Mouse (Mus musculus) embryonic facial prominence, embryonic 10.5 days (tissue): ENCODE data around the gene Thoc5. TPM values are rescaled to one million over a fixed set of nuclear protein-coding genes. Genes with fewer than 3 reads are reported as not detected.

ENCODE experiments used
- DNase-seq: peaks from one replicate; pipeline ENCODE4 v3.0.0-alpha.2; 2017; ENCODE audit warnings: low spot score
- H3K27ac ChIP-seq: fragments of 300-500 bp; sonication (generic); replicated peaks from 2 replicates; pipeline ENCODE4 v1.5.1; 2016; ENCODE audit warnings: mild to moderate bottlenecking
- H3K27me3 ChIP-seq: fragments of 300-500 bp; sonication (generic); replicated peaks from 2 replicates; pipeline ENCODE4 v1.6.1; 2016; ENCODE audit warnings: low read depth, mild to moderate bottlenecking; ENCODE audit not compliant: poor library complexity, severe bottlenecking
- H3K36me3 ChIP-seq: fragments of 300-500 bp; sonication (generic); replicated peaks from 2 replicates; pipeline ENCODE4 v1.6.1; 2016; ENCODE audit warnings: mild to moderate bottlenecking, moderate library complexity
- H3K4me1 ChIP-seq: fragments of 300-500 bp; sonication (generic); 2 replicates; pipeline ENCODE4 v1.6.1; 2016
- H3K4me3 ChIP-seq: fragments of 300-500 bp; sonication (generic); 2 replicates; pipeline ENCODE4 v1.5.1; 2016; ENCODE audit warnings: mild to moderate bottlenecking, moderate library complexity
- H3K9me3 ChIP-seq: fragments of 300-500 bp; sonication (generic); 2 replicates; pipeline ENCODE4 v1.6.1; 2016; ENCODE audit warnings: mild to moderate bottlenecking
- WGBS: fragments of 180-500 bp; shearing (Covaris S2); methylation state at CpG from one replicate; pipeline ENCODE4 v1.1.7; 2016; 5-methylcytosine and 5-hydroxymethylcytosine counted together
- polyA plus RNA-seq: library from polyadenylated mRNA; unstranded; fragments of >200 nt; fragmentation: Nextera tagmentation; extraction: Ambion mirVana; gene quantifications from 2 replicates; pipeline ENCODE4 v1.2.1, GENCODE M21; 2016

Thoc5 gene
- polyA plus RNA-seq, 1 experiment from 2014 or later = 52.1 TPM

GRCm38 (mm10) chr11:4873755-4874475 lies 21.2 kb upstream of the Thoc5 start, which contains the start of gene Nipsnap1:
TSS of gene Nipsnap1 (plus strand) at chr11:4873951.
- H3K4me1 ChIP-seq = peaks cover 13% of the 10 kb centered on the region
- peaks cover 4% of the 10 kb centered on the region; the same call in 1 of the 2 replicates for H3K9me3 ChIP-seq
- WGBS = 1% methylated on average over 30 of the region's 30 CpGs
- no peaks in the 10 kb centered on the region for H3K27me3 ChIP-seq
- H3K4me3 ChIP-seq = peak within 1 kb of the TSS; percentile 88
- peak within 1 kb of the TSS; percentile 90 for H3K27ac ChIP-seq
- peak; percentile 89 for DNase-seq
- peaks cover 15% of the 10 kb centered on the region for H3K36me3 ChIP-seq

GRCm38 (mm10) chr11:4874551-4874950 lies 20.6 kb upstream of the Thoc5 start:
- 4% methylated on average over 10 of the region's 10 CpGs for WGBS
- H3K36me3 ChIP-seq = peaks cover 15% of the 10 kb centered on the region
- peak; percentile 46 for DNase-seq
- H3K27me3 ChIP-seq = no peaks in the 10 kb centered on the region
- peaks cover 15% of the 10 kb centered on the region for H3K4me1 ChIP-seq
- peak overlapping the region; percentile 90 for H3K27ac ChIP-seq
- peak overlapping the region; percentile 88 for H3K4me3 ChIP-seq
- peaks cover 4% of the 10 kb centered on the region; the same call in 1 of the 2 replicates for H3K9me3 ChIP-seq

- WGBS = 84% methylated on average over 4 of the region's 4 CpGs
Observed at GRCm38 (mm10) chr11:4881087-4881486, 14.0 kb upstream of the Thoc5 start.

GRCm38 (mm10) chr11:4882892-4883627 lies 12.1 kb upstream of the Thoc5 start:
- no peaks in the 10 kb centered on the region for H3K9me3 ChIP-seq
- WGBS = 53% methylated on average over 14 of the region's 14 CpGs

More at GRCm38 (mm10) chr11:4881087-4881486, 14.0 kb upstream of the Thoc5 start:
- DNase-seq = no peak
- Histone ChIP-seq H3K9me3 (peaks cover 3% of the 10 kb centered on the region; the same call in 1 of the 2 replicates), H3K36me3 (peaks cover 42% of the 10 kb centered on the region), H3K27ac (no peak overlapping the region), H3K4me1 (peaks cover 13% of the 10 kb centered on the region), H3K27me3 (no peaks in the 10 kb centered on the region), H3K4me3 (no peak overlapping the region)

GRCm38 (mm10) chr11:4885385-4885903 lies 9.7 kb upstream of the Thoc5 start:
- Histone ChIP-seq H3K4me1 (peaks cover 8% of the 10 kb centered on the region), H3K9me3 (no peaks in the 10 kb centered on the region), H3K27ac (no peak overlapping the region), H3K27me3 (no peaks in the 10 kb centered on the region), H3K36me3 (peaks cover 74% of the 10 kb centered on the region), H3K4me3 (no peak overlapping the region)
- peak; percentile 59 for DNase-seq
- 66% methylated on average over 2 of the region's 2 CpGs for WGBS

More at GRCm38 (mm10) chr11:4882892-4883627, 12.1 kb upstream of the Thoc5 start:
- Histone ChIP-seq H3K4me1 (peaks cover 13% of the 10 kb centered on the region), H3K4me3 (no peak overlapping the region), H3K36me3 (peaks cover 51% of the 10 kb centered on the region), H3K27me3 (no peaks in the 10 kb centered on the region), H3K27ac (no peak overlapping the region)
- peak; percentile 38 for DNase-seq

- Histone ChIP-seq H3K27me3 (no peaks in the 10 kb centered on the region), H3K4me1 (peaks cover 8% of the 10 kb centered on the region), H3K36me3 (peaks cover 85% of the 10 kb centered on the region), H3K9me3 (no peaks in the 10 kb centered on the region), H3K27ac (no peak overlapping the region), H3K4me3 (no peak overlapping the region)
- 93% methylated on average over 3 of the region's 3 CpGs for WGBS
- DNase-seq = no peak
Observed at GRCm38 (mm10) chr11:4886987-4887386, 8.1 kb upstream of the Thoc5 start.

- H3K27me3 ChIP-seq = no peaks in the 10 kb centered on the region
- WGBS = 72% methylated on average over 5 of the region's 5 CpGs
- H3K27ac ChIP-seq = no peak overlapping the region
- H3K36me3 ChIP-seq = peaks cover 73% of the 10 kb centered on the region
- H3K4me1 ChIP-seq = peaks cover 8% of the 10 kb centered on the region
- no peak overlapping the region for H3K4me3 ChIP-seq
- DNase-seq = peak; percentile 33
- H3K9me3 ChIP-seq = no peaks in the 10 kb centered on the region
Observed at GRCm38 (mm10) chr11:4900437-4900836, 5.3 kb downstream of the Thoc5 start.

- H3K4me1 ChIP-seq = no peaks in the 10 kb centered on the region
- 90% methylated on average over 6 of the region's 6 CpGs for WGBS
- no peak for DNase-seq
- H3K36me3 ChIP-seq = peaks cover 83% of the 10 kb centered on the region
- no peak overlapping the region for H3K4me3 ChIP-seq
- no peak overlapping the region for H3K27ac ChIP-seq
- no peaks in the 10 kb centered on the region for H3K27me3 ChIP-seq
- H3K9me3 ChIP-seq = no peaks in the 10 kb centered on the region
Observed at GRCm38 (mm10) chr11:4901956-4902355, 6.8 kb downstream of the Thoc5 start.

GRCm38 (mm10) chr11:4906231-4906630 lies 11.1 kb downstream of the Thoc5 start:
- Histone ChIP-seq H3K36me3 (peaks cover 91% of the 10 kb centered on the region), H3K9me3 (no peaks in the 10 kb centered on the region), H3K4me3 (no peak overlapping the region), H3K27ac (no peak overlapping the region), H3K4me1 (no peaks in the 10 kb centered on the region), H3K27me3 (no peaks in the 10 kb centered on the region)
- DNase-seq = no peak
- WGBS = 85% methylated on average over 6 of the region's 6 CpGs

GRCm38 (mm10) chr11:4916068-4916467 lies 20.9 kb downstream of the Thoc5 start:
- Histone ChIP-seq H3K4me3 (no peak overlapping the region), H3K27ac (no peak overlapping the region), H3K9me3 (no peaks in the 10 kb centered on the region), H3K27me3 (no peaks in the 10 kb centered on the region), H3K4me1 (no peaks in the 10 kb centered on the region), H3K36me3 (peaks cover 99% of the 10 kb centered on the region)
- DNase-seq = peak; percentile 62
- 57% methylated on average over 1 of the region's 1 CpGs for WGBS

GRCm38 (mm10) chr11:4921281-4921680 lies 26.2 kb downstream of the Thoc5 start:
- 87% methylated on average over 2 of the region's 2 CpGs for WGBS
- no peak for DNase-seq
- H3K4me3 ChIP-seq = no peak overlapping the region
- H3K4me1 ChIP-seq = no peaks in the 10 kb centered on the region
- H3K36me3 ChIP-seq = peaks cover 100% of the 10 kb centered on the region
- no peaks in the 10 kb centered on the region for H3K9me3 ChIP-seq
- no peaks in the 10 kb centered on the region for H3K27me3 ChIP-seq
- H3K27ac ChIP-seq = no peak overlapping the region

GRCm38 (mm10) chr11:4921751-4922150 lies 26.6 kb downstream of the Thoc5 start:
- DNase-seq = no peak
- Histone ChIP-seq H3K4me3 (no peak overlapping the region), H3K27me3 (no peaks in the 10 kb centered on the region), H3K36me3 (peaks cover 100% of the 10 kb centered on the region), H3K27ac (no peak overlapping the region), H3K9me3 (no peaks in the 10 kb centered on the region), H3K4me1 (no peaks in the 10 kb centered on the region)
- 87% methylated on average over 7 of the region's 7 CpGs for WGBS
